Mouse (Mus musculus) left cerebral cortex, postnatal 25 days (tissue): ENCODE measurements at regions not wholly inside any gene's neighbourhood (a gene's known extent, or its start where the extent isn't known, plus 50 kb on each side); places are given as distances from the start of the nearest gene placed in this dataset.
A peak's percentile ranks its signal among the peaks of the same experiment; 100 is the strongest.

Source experiments
- DNase-seq, 2 experiments: peaks; one replicate each; pipeline ENCODE4 v3.0.0; 2022; ENCODE audit warnings: low spot score in 2 of 2, mixed read lengths in 1 of 2
- intact Hi-C: fragments of 180-260 bp; cut with DNase I; formaldehyde crosslinking; loops from one replicate; pipeline ENCODE4 v1.15.1; 2025

DNA sequence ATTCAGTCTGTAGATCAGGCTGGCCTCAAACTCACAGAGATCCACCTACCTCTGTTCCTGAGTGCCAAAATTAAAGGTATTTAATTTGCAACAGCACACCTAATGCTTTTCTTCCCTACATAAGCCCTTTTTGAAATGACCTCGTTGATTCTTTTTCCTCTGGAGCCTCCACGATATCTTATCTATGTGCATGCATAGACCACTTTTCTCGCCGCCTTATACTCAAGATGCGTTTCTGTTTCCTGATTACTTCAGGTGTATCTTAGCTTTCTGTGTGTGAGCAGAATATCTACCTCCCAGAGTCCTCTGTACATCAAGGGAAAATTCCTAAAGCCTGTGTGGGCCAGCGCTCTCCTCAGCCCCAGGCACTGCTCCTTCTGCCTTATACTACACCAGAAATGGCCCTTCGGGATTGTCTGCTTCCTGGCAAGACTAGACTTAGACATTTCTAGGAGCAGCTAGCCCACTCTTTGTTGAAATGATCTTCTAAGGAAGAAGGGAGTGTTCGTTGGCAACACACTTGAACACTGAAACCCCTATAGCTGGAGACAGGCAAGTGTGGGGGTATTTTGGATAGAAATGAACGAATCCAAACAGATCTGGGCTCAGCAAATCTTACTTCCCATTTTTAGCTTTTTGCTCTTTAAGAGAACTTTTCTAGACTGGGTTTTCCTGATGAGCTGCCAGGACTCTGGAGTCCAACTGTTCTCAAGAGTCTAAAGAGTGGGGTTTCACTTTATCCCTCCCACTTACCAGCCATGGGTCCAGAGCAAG lies 54.0 kb upstream of the Rbm15 start:
- DNase-seq: peak in 1 of 2 experiments; percentile 76
- intact Hi-C loops: no loop called here

DNA sequence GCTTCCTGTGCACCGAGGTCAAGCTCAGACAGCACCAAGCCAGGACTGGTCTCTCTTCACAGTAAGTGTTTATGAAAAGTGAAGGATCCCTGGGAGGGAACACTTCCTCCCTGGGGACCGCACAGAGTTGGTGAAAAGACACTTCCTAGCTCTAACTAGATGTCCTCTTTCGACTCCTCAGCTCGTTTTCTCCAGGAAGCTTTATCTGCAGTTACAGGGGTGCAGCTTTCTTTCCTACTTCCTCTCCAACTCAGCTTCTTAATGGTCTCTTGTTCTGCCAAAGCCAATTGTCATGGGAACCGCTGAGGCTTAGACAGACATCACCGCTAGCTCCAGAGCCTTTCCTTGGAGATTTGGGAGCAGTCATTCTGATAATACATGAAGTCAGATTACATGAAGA lies 53.0 kb upstream of the Rbm15 start:
- DNase-seq: no peak
- intact Hi-C loops: no loop called here
